In genomic region chr7:65678050-65678449, GRCm38 (mm10) we compare ENCODE assay signal across 22 mouse cellular contexts. TPM values are rescaled to one million over a fixed set of nuclear protein-coding genes. Genes with fewer than 3 reads are reported as not detected.
DNase-seq lines count a peak whose midpoint lies in the region; ATAC-seq and TF ChIP-seq lines count a peak whose summit lies in the region.
"Had no signal": no experiment of that assay in that cellular context is flagged by ENCODE, and none has a peak within 500 bp of the region (broad histone marks: within the 10 kb centered on the region; RNA-seq: fewer than 3 reads in every experiment).

No protein-coding gene starts in this region.

- no peak overlapping the region for H3K27ac ChIP-seq in liver, adult 2 months (replicated peaks; ENCODE audit: insufficient read depth, low read depth, low read length)
- no peak overlapping the region for H3K27ac ChIP-seq in liver, embryonic 11.5 days (ENCODE audit: low read depth, low read length)
- no peak overlapping the region for H3K27ac ChIP-seq in intestine, embryonic 16.5 days (ENCODE audit: low read length)
- no peak overlapping the region for H3K27ac ChIP-seq in left cerebral cortex, adult 2 months
- H3K27ac ChIP-seq: embryonic facial prominence, embryonic 15.5 days; hindbrain, embryonic 10.5 days; limb, embryonic 12.5 days; liver, embryonic 13.5 days had no signal

- no peak overlapping the region for H3K4me3 ChIP-seq in liver, adult 2 months (ENCODE audit: insufficient read depth, low read depth, low read length)
- no peak overlapping the region for H3K4me3 ChIP-seq in liver, embryonic 11.5 days (ENCODE audit: low read depth, low read length)
- H3K4me3 ChIP-seq in intestine, embryonic 16.5 days (ENCODE audit: low read length): no peak overlapping the region
- no peak overlapping the region for H3K4me3 ChIP-seq in left cerebral cortex, adult 2 months
- H3K4me3 ChIP-seq: embryonic facial prominence, embryonic 15.5 days; hindbrain, embryonic 10.5 days; limb, embryonic 12.5 days; liver, embryonic 13.5 days had no signal

- no peaks in the 10 kb centered on the region for H3K79me2 ChIP-seq in liver, adult 2 months (ENCODE audit: control insufficient read depth, insufficient read depth, low read length)

- H3K27me3 ChIP-seq in liver, adult 2 months (ENCODE audit: control insufficient read depth, insufficient read depth, low read length): no peaks in the 10 kb centered on the region
- no peaks in the 10 kb centered on the region for H3K27me3 ChIP-seq in liver, embryonic 11.5 days (replicated peaks; ENCODE audit: control insufficient read depth, insufficient read depth, low read length)
- H3K27me3 ChIP-seq in intestine, embryonic 16.5 days (replicated peaks; ENCODE audit: control insufficient read depth, insufficient read depth, low read length): no peaks in the 10 kb centered on the region
- H3K27me3 ChIP-seq: embryonic facial prominence, embryonic 15.5 days; limb, embryonic 12.5 days; liver, embryonic 13.5 days had no signal

- no peak overlapping the region for H3K9ac ChIP-seq in liver, adult 2 months (ENCODE audit: low read depth, low read length)
- no peak overlapping the region for H3K9ac ChIP-seq in liver, embryonic 11.5 days (ENCODE audit: low read depth, low read length)
- H3K9ac ChIP-seq in intestine, embryonic 16.5 days (ENCODE audit: low read depth, low read length): no peak overlapping the region
- H3K9ac ChIP-seq: embryonic facial prominence, embryonic 15.5 days; limb, embryonic 12.5 days; liver, embryonic 13.5 days had no signal

- TF ChIP-seq POLR2A in liver, adult 2 months (IDR thresholded peaks at IDR 0.05; ENCODE audit: extremely low read depth, insufficient read depth, low read length): no peak

- peaks cover 3% of the 10 kb centered on the region; the same call in 1 of the 2 replicates for H3K36me3 ChIP-seq in liver, adult 2 months (ENCODE audit: control insufficient read depth, insufficient read depth, low read length)
- H3K36me3 ChIP-seq in liver, embryonic 11.5 days (ENCODE audit: control insufficient read depth, insufficient read depth, low read length): peaks cover 8% of the 10 kb centered on the region; the same call in 1 of the 2 replicates
- H3K36me3 ChIP-seq in intestine, embryonic 16.5 days (ENCODE audit: control insufficient read depth, insufficient read depth, low read length): no peaks in the 10 kb centered on the region

- no peak overlapping the region for H3K4me2 ChIP-seq in liver, embryonic 11.5 days
- H3K4me2 ChIP-seq in intestine, embryonic 16.5 days (ENCODE audit: low read depth, low read length): no peak overlapping the region
- H3K4me2 ChIP-seq: embryonic facial prominence, embryonic 15.5 days; heart, embryonic 11.5 days; limb, embryonic 12.5 days; liver, embryonic 13.5 days; midbrain, embryonic 11.5 days had no signal

- no peaks in the 10 kb centered on the region for H3K9me3 ChIP-seq in liver, embryonic 11.5 days (ENCODE audit: control insufficient read depth, low read length)
- no peaks in the 10 kb centered on the region for H3K9me3 ChIP-seq in intestine, embryonic 16.5 days (ENCODE audit: control insufficient read depth, low read length)
- H3K9me3 ChIP-seq: embryonic facial prominence, embryonic 15.5 days; hindbrain, embryonic 10.5 days; limb, embryonic 12.5 days; liver, embryonic 13.5 days had no signal

- intact Hi-C loops in left cerebral cortex, adult 2 months (cut with DNase I): no loop called here

- H3K4me1 ChIP-seq in liver, adult 2 months (ENCODE audit: control insufficient read depth, insufficient read depth, low read length): no peaks in the 10 kb centered on the region
- no peaks in the 10 kb centered on the region for H3K4me1 ChIP-seq in liver, embryonic 11.5 days (replicated peaks; ENCODE audit: control insufficient read depth, insufficient read depth, low read length)
- no peaks in the 10 kb centered on the region for H3K4me1 ChIP-seq in intestine, embryonic 16.5 days (ENCODE audit: control insufficient read depth, insufficient read depth, low read length)
- H3K4me1 ChIP-seq: embryonic facial prominence, embryonic 15.5 days; hindbrain, embryonic 10.5 days; limb, embryonic 12.5 days had no signal

- WGBS in liver, adult 2 months: 73% methylated on average over 10 of the region's 10 CpGs
- WGBS in liver, embryonic 11.5 days: 89% methylated on average over 10 of the region's 10 CpGs
- WGBS in intestine, embryonic 16.5 days: 59% methylated on average over 10 of the region's 10 CpGs

- no peak for TF ChIP-seq CTCF in liver, adult 2 months (IDR thresholded peaks at IDR 0.05; ENCODE audit: low read depth, low read length)
- no peak for TF ChIP-seq CTCF in left cerebral cortex, adult 2 months (IDR thresholded peaks at IDR 0.05)

- ATAC-seq in liver, embryonic 11.5 days (replicated peaks; ENCODE audit: low FRiP score): no peak
- ATAC-seq in intestine, embryonic 16.5 days: peak; percentile 55; the same call in 1 of the 2 replicates
- ATAC-seq: forebrain, embryonic 14.5 days; hindbrain, embryonic 16.5 days had no signal

- DNase-seq in liver, adult 2 months (ENCODE audit: extremely low read depth, low read depth, low spot score): peak; percentile 65
- DNase-seq in liver, embryonic 11.5 days (ENCODE audit: low spot score): no peak
- peak; percentile 81 for DNase-seq in ZHBTc4 (ENCODE audit: low read depth, low spot score)
- peak; percentile 40 for DNase-seq in yolk sac, embryonic 10.5 days (ENCODE audit: low spot score)
- no peak for DNase-seq in embryo, embryonic 10 days (ENCODE audit: low spot score)
- no peak for DNase-seq in left cerebral cortex, adult 2 months (ENCODE audit: extremely low spot score in 1 of 2, low spot score in 2 of 2)
- DNase-seq: cerebellum, adult 9-10 months; kidney, adult 18-20 months; liver, embryonic 13.5 days; lung, adult 2 months; lung, postnatal 14 days; right cerebral cortex, postnatal 25 days; spleen, adult 18-20 months; thymus, postnatal 25 days had no signal

RNA-seq across cellular contexts. Expression of gene Tm2d3, which starts 12.9 kb away (rescaled TPM):
- total RNA-seq in liver, adult 2 months (2014; rRNA removed): 101 and 111 TPM in 2 replicates
- 94.3 and 96.5 TPM in 2 replicates for polyA plus RNA-seq in liver, adult 2 months (2012; rRNA removed)
- polyA plus RNA-seq in liver, embryonic 11.5 days (2014; fragmentation: Nextera tagmentation; extraction: Ambion mirVana): 58.2 and 61.0 TPM in 2 replicates
- polyA plus RNA-seq in intestine, embryonic 16.5 days (2015; fragmentation: Nextera tagmentation; extraction: Ambion mirVana): 78.0 and 87.3 TPM in 2 replicates
- 10 to 100 TPM; 45.4 to 53.0 TPM for total RNA-seq in left cerebral cortex, adult 2 months (2021)

RNA-seq across cellular contexts. Expression of gene Tarsl2, which starts 33.4 kb away (rescaled TPM):
- 9.7 and 10.1 TPM in 2 replicates for total RNA-seq in liver, adult 2 months (2014; rRNA removed)
- 3.6 and 3.8 TPM in 2 replicates for polyA plus RNA-seq in liver, adult 2 months (2012; rRNA removed)
- polyA plus RNA-seq in liver, embryonic 11.5 days (2014; fragmentation: Nextera tagmentation; extraction: Ambion mirVana): 35.4 and 39.3 TPM in 2 replicates
- 5.9 and 6.6 TPM in 2 replicates for polyA plus RNA-seq in intestine, embryonic 16.5 days (2015; fragmentation: Nextera tagmentation; extraction: Ambion mirVana)
- total RNA-seq in left cerebral cortex, adult 2 months (2021): 10 to 100 TPM; 41.3 to 44.3 TPM

Comparison
In these comparisons a context has a peak if more than half of its experiments do, and no peak if none do; other contexts are left out.
1. DNase-seq: peak in liver, adult 2 months (single experiment), ZHBTc4 (single experiment) and yolk sac, embryonic 10.5 days (single experiment); none in liver, embryonic 11.5 days (single experiment), embryo, embryonic 10 days (single experiment) and left cerebral cortex, adult 2 months (0 of 2).